Mouse (Mus musculus): ENCODE results near the gene Galk1.
"Not testable (repeated sequence)": the region's sequence is repeated elsewhere in the genome, so short reads cannot be mapped to it uniquely, and the experiment has no call there.

DNA sequence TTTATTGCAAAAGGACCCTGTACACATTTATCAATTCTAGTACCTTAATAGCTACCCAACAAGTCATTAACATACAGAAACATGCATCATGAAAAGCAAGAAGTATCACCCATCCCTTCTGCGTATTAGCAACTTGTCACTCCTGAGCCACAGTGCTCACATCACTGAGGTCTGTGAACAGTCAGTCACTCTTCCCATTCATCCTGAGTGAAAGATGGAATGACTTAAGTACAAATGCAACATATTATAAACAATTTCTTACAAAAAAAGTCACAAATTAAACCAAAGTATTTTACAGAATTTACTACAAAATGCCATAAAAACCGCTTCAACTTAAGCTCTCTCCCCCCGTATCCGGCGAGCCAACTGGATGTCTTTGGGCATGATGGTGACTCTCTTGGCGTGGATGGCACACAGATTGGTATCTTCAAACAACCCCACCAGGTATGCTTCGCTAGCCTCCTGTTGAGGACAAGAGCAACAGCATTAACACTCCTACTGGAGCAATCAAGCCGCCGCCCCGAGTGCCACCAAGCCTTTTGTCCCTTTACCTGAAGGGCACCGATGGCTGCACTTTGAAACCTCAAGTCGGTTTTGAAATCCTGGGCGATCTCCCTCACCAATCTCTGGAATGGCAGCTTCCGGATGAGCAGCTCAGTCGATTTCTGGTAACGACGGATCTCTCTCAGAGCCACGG lies 10.7 kb upstream of the Galk1 start:
- not testable (repeated sequence) for TF ChIP-seq POLR2A, EP300 (IDR thresholded peaks at IDR 0.05; ENCODE audit: insufficient read depth, low read depth, low read length)
